Mouse (Mus musculus) ES-Bruce4 (cell line): ENCODE measurements around the gene Zfp266. TPM values are rescaled to one million over a fixed set of nuclear protein-coding genes. Genes with fewer than 3 reads are reported as not detected.

ENCODE experiments used
- H3K27ac ChIP-seq: 2 replicates; pipeline ENCODE4 v1.5.1; 2012; ENCODE audit warnings: low read length, inconsistent platforms; ENCODE audit not compliant: insufficient read depth
- H3K27me3 ChIP-seq: 2 replicates; pipeline ENCODE4 v1.6.1; 2012; ENCODE audit warnings: mild to moderate bottlenecking, low read length, inconsistent platforms; ENCODE audit not compliant: control insufficient read depth, poor library complexity, insufficient read depth, severe bottlenecking
- H3K36me3 ChIP-seq: 2 replicates; pipeline ENCODE4 v1.6.1; 2012; ENCODE audit warnings: inconsistent platforms, mild to moderate bottlenecking, low read length, moderate library complexity; ENCODE audit not compliant: control insufficient read depth, poor library complexity, insufficient read depth, severe bottlenecking
- H3K4me1 ChIP-seq: one replicate; pipeline ENCODE4 v1.8.1; 2011; ENCODE audit warnings: low read length; ENCODE audit not compliant: control insufficient read depth, insufficient read depth
- H3K4me3 ChIP-seq: 2 replicates; pipeline ENCODE4 v1.5.1; 2011; ENCODE audit warnings: low read depth, mild to moderate bottlenecking, low read length
- H3K9ac ChIP-seq: 2 replicates; pipeline ENCODE4 v1.6.1; 2012; ENCODE audit warnings: low read depth, mild to moderate bottlenecking, inconsistent platforms; ENCODE audit not compliant: poor library complexity, severe bottlenecking
- H3K9me3 ChIP-seq: replicated peaks from 2 replicates; pipeline ENCODE4 v1.6.1; 2012; ENCODE audit warnings: mild to moderate bottlenecking, low read length, inconsistent platforms; ENCODE audit not compliant: control insufficient read depth, poor library complexity, insufficient read depth, severe bottlenecking
- CTCF ChIP-seq: IDR thresholded peaks from one replicate; pipeline ENCODE4 v1.8.1; 2011; ENCODE audit warnings: low read depth, low read length
- EP300 ChIP-seq: IDR thresholded peaks from 2 replicates; pipeline ENCODE4 v1.6.1; 2011; ENCODE audit warnings: low read depth, low read length; ENCODE audit not compliant: insufficient read depth
- POLR2A ChIP-seq: IDR thresholded peaks from one replicate; pipeline ENCODE4 v1.8.1; 2011; ENCODE audit warnings: low read length; ENCODE audit not compliant: insufficient read depth
- polyA plus RNA-seq: library from polyadenylated mRNA; stranded (reverse); fragments of >200 nt; gene quantifications from 2 replicates; pipeline ENCODE4 v1.2.4, GENCODE M21; 2011; ENCODE audit warnings: low read depth; ENCODE audit not compliant: missing spikeins, insufficient read depth, insufficient read length

Gene Zfp266
- polyA plus RNA-seq, 1 experiment, result 128 TPM

GRCm38 (mm10) chr9:20509676-20510075 is 11.5 kb downstream of the Zfp266 start:
- Histone ChIP-seq H3K27me3 (no peaks in the 10 kb centered on the region), H3K36me3 (peaks cover 50% of the 10 kb centered on the region), H3K9me3 (no peaks in the 10 kb centered on the region), H3K4me1 (no peaks in the 10 kb centered on the region), H3K9ac (no peak overlapping the region), H3K27ac (no peak overlapping the region), H3K4me3 (no peak overlapping the region)
- TF ChIP-seq CTCF (no peak), POLR2A (no peak), EP300 (no peak)

- Histone ChIP-seq H3K4me1 (peaks cover 2% of the 10 kb centered on the region), H3K36me3 (peaks cover 65% of the 10 kb centered on the region)
Measured at GRCm38 (mm10) chr9:20504801-20505200, 16.4 kb downstream of the Zfp266 start.

GRCm38 (mm10) chr9:20493281-20493680 is 27.9 kb downstream of the Zfp266 start:
- Histone ChIP-seq H3K36me3 (peaks cover 16% of the 10 kb centered on the region), H3K9me3 (no peaks in the 10 kb centered on the region), H3K27ac (peak overlapping the region; percentile 69), H3K4me1 (no peaks in the 10 kb centered on the region), H3K27me3 (no peaks in the 10 kb centered on the region), H3K4me3 (peak overlapping the region; percentile 81), H3K9ac (peak overlapping the region; percentile 76)
- no peak for TF ChIP-seq CTCF
- no peak for TF ChIP-seq POLR2A
- TF ChIP-seq EP300, result no peak

More at GRCm38 (mm10) chr9:20504801-20505200, 16.4 kb downstream of the Zfp266 start:
- H3K27ac ChIP-seq, result no peak overlapping the region
- H3K4me3 ChIP-seq, result no peak overlapping the region
- H3K27me3 ChIP-seq, result no peaks in the 10 kb centered on the region
- no peak overlapping the region for H3K9ac ChIP-seq
- no peaks in the 10 kb centered on the region for H3K9me3 ChIP-seq
- TF ChIP-seq CTCF, result no peak
- TF ChIP-seq POLR2A, result no peak
- no peak for TF ChIP-seq EP300

- TF ChIP-seq CTCF (no peak), POLR2A (peak; percentile 40), EP300 (no peak)
- Histone ChIP-seq H3K9ac (peak within 1 kb of the TSS; percentile 76), H3K27ac (peak within 1 kb of the TSS; percentile 69), H3K27me3 (no peaks in the 10 kb centered on the region), H3K4me1 (no peaks in the 10 kb centered on the region), H3K36me3 (peaks cover 11% of the 10 kb centered on the region), H3K9me3 (no peaks in the 10 kb centered on the region), H3K4me3 (peak within 1 kb of the TSS; percentile 81)
Measured at GRCm38 (mm10) chr9:20492527-20493233, 28.5 kb downstream of the Zfp266 start, which contains the start of gene Zfp426. Gene Zfp426, minus strand, starts transcription at chr9:20492746.

- TF ChIP-seq EP300 (no peak), CTCF (no peak), POLR2A (no peak)
- H3K36me3 ChIP-seq, result peaks cover 7% of the 10 kb centered on the region
- no peak overlapping the region for H3K27ac ChIP-seq
- H3K9ac ChIP-seq, result peak overlapping the region; percentile 76
- H3K27me3 ChIP-seq, result no peaks in the 10 kb centered on the region
- H3K4me1 ChIP-seq, result no peaks in the 10 kb centered on the region
- H3K4me3 ChIP-seq, result peak overlapping the region; percentile 81
- no peaks in the 10 kb centered on the region for H3K9me3 ChIP-seq
Measured at GRCm38 (mm10) chr9:20491858-20492526, 29.2 kb downstream of the Zfp266 start.

GRCm38 (mm10) chr9:20489536-20489935 is 31.7 kb downstream of the Zfp266 start:
- Histone ChIP-seq H3K4me3 (no peak overlapping the region), H3K27me3 (no peaks in the 10 kb centered on the region), H3K36me3 (no peaks in the 10 kb centered on the region; the same call in 1 of the 2 replicates), H3K9ac (no peak overlapping the region), H3K4me1 (no peaks in the 10 kb centered on the region), H3K27ac (no peak overlapping the region), H3K9me3 (no peaks in the 10 kb centered on the region)
- no peak for TF ChIP-seq POLR2A
- no peak for TF ChIP-seq EP300
- TF ChIP-seq CTCF, result no peak
